Mouse (Mus musculus): ENCODE data around the gene Plch1. TPM values are rescaled to one million over a fixed set of nuclear protein-coding genes. Genes with fewer than 3 reads are reported as not detected.

The Plch1 gene
- polyA plus RNA-seq, 1 experiment from 2014 or later: 7.4 TPM

DNA sequence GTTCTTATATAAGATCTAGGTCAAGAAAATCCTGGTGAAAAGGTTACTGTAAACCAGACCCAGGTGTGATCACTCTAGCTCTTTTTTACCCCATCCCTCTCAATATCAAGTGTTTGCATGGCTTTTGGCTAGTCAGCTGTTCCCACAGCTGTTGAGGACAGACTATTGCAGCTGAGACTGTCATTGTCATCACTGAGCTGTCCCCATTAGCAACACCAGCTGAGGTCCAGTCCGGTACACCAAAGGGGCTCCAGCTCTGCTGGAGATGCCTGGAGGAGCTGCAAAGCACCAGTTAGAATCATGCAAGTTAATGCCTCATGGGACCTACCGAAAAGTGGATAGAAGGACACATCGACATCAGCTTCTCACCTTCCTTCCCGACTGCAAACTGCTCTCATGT lies 206.5 kb downstream of the Plch1 start:
- 86% methylated on average over 4 of the region's 4 CpGs for whole genome bisulfite sequencing
- ATAC-seq (ENCODE audit: insufficient read depth, low FRiP score): no peak

DNA sequence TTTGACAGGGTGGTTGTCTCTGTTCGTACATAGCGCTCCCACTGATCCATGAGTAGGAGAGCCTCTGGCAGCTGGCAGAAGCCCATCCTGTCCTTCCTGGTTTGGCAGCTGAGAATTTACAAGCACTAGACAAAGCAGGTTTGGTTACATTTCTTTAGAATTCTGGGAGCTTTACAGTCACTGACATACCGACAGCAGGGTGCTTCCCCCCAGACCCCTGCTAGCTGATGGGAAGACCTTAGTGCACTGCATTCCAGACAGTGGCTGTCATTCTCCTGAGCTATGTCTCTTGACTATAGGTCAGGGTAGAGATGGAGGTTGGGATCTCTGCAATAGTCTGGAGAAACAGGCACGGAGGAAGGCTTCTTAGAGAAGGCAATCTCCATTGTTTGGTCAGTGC lies 230.5 kb downstream of the Plch1 start:
- Histone ChIP-seq H3K9me3 (replicated peaks; ENCODE audit: control insufficient read depth, low read length) (no peaks in the 10 kb centered on the region), H3K36me3 (ENCODE audit: control insufficient read depth, insufficient read depth, low read length) (no peaks in the 10 kb centered on the region), H3K4me2 (ENCODE audit: low read depth, low read length) (no peak overlapping the region), H3K27ac (ENCODE audit: low read length) (no peak overlapping the region), H3K9ac (ENCODE audit: low read length) (no peak overlapping the region), H3K4me1 (ENCODE audit: control insufficient read depth, insufficient read depth, low read length) (no peaks in the 10 kb centered on the region), H3K4me3 (replicated peaks; ENCODE audit: low read length) (no peak overlapping the region), H3K27me3 (ENCODE audit: control insufficient read depth, insufficient read depth, low read length) (no peaks in the 10 kb centered on the region)
- 65% methylated on average over 4 of the region's 4 CpGs for WGBS
- ATAC-seq (ENCODE audit: insufficient read depth, low FRiP score): no peak

More for the DNA sequence above, 206.5 kb downstream of the Plch1 start:
- H3K4me2 ChIP-seq (ENCODE audit: low read depth, low read length): no peak overlapping the region
- H3K27me3 ChIP-seq (ENCODE audit: control insufficient read depth, insufficient read depth, low read length): no peaks in the 10 kb centered on the region
- H3K4me3 ChIP-seq (replicated peaks; ENCODE audit: low read length): no peak overlapping the region
- H3K4me1 ChIP-seq (ENCODE audit: control insufficient read depth, insufficient read depth, low read length): no peaks in the 10 kb centered on the region
- H3K27ac ChIP-seq (ENCODE audit: low read length): no peak overlapping the region
- no peaks in the 10 kb centered on the region for H3K9me3 ChIP-seq (replicated peaks; ENCODE audit: control insufficient read depth, low read length)
- H3K9ac ChIP-seq (ENCODE audit: low read length): no peak overlapping the region
- no peaks in the 10 kb centered on the region for H3K36me3 ChIP-seq (ENCODE audit: control insufficient read depth, insufficient read depth, low read length)

DNA sequence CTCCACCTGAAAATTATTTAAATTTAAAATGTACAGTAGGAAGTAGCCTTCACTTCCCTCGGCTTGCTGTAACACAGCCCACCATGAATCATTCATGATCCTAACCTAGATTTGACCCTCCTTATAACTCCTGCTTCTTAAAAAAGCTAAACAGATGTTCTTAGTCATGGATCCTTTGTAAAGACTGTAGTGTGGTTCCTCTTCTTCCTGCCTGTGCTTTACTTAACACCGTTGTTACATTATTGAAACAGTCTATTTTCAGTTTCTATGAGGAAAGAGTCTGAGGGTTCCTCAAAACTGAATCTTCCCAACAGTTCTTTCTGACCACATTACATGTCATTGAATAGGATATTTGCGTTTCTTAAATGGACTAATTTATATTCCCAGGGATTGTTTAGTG lies 234.0 kb downstream of the Plch1 start:
- Histone ChIP-seq H3K4me1 (ENCODE audit: control insufficient read depth, insufficient read depth, low read length) (no peaks in the 10 kb centered on the region), H3K27me3 (ENCODE audit: control insufficient read depth, insufficient read depth, low read length) (no peaks in the 10 kb centered on the region), H3K27ac (ENCODE audit: low read length) (no peak overlapping the region), H3K9me3 (replicated peaks; ENCODE audit: control insufficient read depth, low read length) (no peaks in the 10 kb centered on the region), H3K4me3 (replicated peaks; ENCODE audit: low read length) (no peak overlapping the region), H3K36me3 (ENCODE audit: control insufficient read depth, insufficient read depth, low read length) (no peaks in the 10 kb centered on the region), H3K4me2 (ENCODE audit: low read depth, low read length) (no peak overlapping the region), H3K9ac (ENCODE audit: low read length) (no peak overlapping the region)
- 55% methylated on average over 3 of the region's 3 CpGs for WGBS
- ATAC-seq (ENCODE audit: insufficient read depth, low FRiP score): no peak

DNA sequence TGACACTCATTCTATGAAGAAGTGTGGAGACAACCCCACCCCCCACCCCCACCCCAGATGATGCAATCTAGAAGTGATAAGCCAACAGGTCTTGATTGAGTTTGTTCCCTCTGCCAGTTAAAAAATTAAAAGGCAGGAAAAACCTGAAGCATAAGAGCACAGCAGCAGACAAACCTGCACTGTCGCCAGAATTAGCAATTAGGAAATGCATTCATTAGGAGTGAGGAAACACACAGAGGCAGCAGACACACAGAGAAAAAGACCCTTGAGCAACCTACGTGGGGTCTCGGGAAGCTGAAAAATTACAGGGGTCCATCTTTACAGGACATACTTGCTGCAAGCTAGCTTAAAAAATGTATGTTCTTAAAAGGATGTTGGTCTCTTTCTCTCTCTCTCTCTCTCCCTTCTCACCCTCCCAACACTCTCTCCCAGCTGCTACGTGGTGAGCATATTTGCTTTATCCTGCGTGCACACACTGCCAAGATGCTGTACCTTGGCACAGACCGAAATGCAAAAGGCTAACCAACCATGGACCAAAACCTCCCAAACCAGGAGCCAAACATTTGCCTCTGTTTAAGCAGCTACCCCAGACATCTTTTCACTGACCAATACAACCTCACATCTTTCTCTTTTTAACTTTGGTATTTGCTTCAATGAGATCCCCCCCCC lies 234.6 kb downstream of the Plch1 start:
- Histone ChIP-seq H3K27me3 (ENCODE audit: control insufficient read depth, insufficient read depth, low read length) (no peaks in the 10 kb centered on the region), H3K9me3 (replicated peaks; ENCODE audit: control insufficient read depth, low read length) (no peaks in the 10 kb centered on the region), H3K9ac (ENCODE audit: low read length) (no peak overlapping the region), H3K4me3 (replicated peaks; ENCODE audit: low read length) (no peak overlapping the region), H3K4me1 (ENCODE audit: control insufficient read depth, insufficient read depth, low read length) (no peaks in the 10 kb centered on the region), H3K27ac (ENCODE audit: low read length) (no peak overlapping the region), H3K36me3 (ENCODE audit: control insufficient read depth, insufficient read depth, low read length) (no peaks in the 10 kb centered on the region), H3K4me2 (ENCODE audit: low read depth, low read length) (no peak overlapping the region)
- ATAC-seq (ENCODE audit: insufficient read depth, low FRiP score): no peak
- 57% methylated on average over 6 of the region's 6 CpGs for WGBS

Other genes with a start within 250 kb of the Plch1 start
- gene E130311K13Rik, start 30.0 kb upstream of the Plch1 start, polyA plus RNA-seq (2015; fragmentation: Nextera tagmentation; extraction: Ambion mirVana): 6.1 and 6.4 TPM in 2 replicates
- gene Slc33a1, start 65.3 kb upstream of the Plch1 start, polyA plus RNA-seq (2015; fragmentation: Nextera tagmentation; extraction: Ambion mirVana): 24.2 and 24.3 TPM in 2 replicates
- gene Gmps, start 76.6 kb upstream of the Plch1 start, polyA plus RNA-seq (2015; fragmentation: Nextera tagmentation; extraction: Ambion mirVana): 35.3 and 36.7 TPM in 2 replicates
- 0.02 and 0.06 TPM in 2 replicates for gene Vmn2r1, start 182.1 kb upstream of the Plch1 start, polyA plus RNA-seq (2015; fragmentation: Nextera tagmentation; extraction: Ambion mirVana)
- gene Vmn2r2, start 242.5 kb upstream of the Plch1 start, polyA plus RNA-seq (2015; fragmentation: Nextera tagmentation; extraction: Ambion mirVana): not detected in 2 replicates